Comparison of ENCODE assay signal across 8 mouse cellular contexts in the genomic region with DNA sequence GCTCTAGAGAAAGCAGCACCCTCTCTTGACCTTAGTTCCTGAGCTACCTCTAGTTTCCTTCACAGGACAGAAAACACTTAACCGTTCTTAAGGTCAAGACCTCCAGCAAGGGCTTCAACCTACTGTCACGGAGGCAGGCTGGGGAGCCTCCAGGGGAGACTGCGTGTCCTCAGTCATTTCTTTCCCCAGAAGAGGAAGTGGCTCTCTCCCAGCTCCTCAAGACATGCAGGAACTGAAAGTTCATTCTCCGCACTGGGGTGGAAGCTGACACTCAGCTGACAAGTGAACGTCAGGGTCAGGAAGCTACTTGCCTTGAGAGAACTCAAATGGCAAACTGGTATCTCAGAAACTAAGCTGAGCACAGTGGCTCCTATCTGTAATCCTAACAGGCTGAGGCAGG. TPM values are rescaled to one million over a fixed set of nuclear protein-coding genes. Genes with fewer than 3 reads are reported as not detected.
DNase-seq lines count a peak whose midpoint lies in the region; ATAC-seq lines count a peak whose summit lies in the region.

No protein-coding gene starts in this region.

- H3K9me3 ChIP-seq in heart, embryonic 16.5 days (replicated peaks; ENCODE audit: control insufficient read depth, low read length), result no peaks in the 10 kb centered on the region

- 0 out of 2 replicates have a peak overlapping the region, but pooled peaks have one; percentile 33 for H3K9ac ChIP-seq in heart, embryonic 16.5 days (ENCODE audit: low read length)

- ATAC-seq in heart, embryonic 16.5 days (replicated peaks; ENCODE audit: extremely low read depth, insufficient read depth, low FRiP score), result no peak
- no peak for ATAC-seq in inflammation-experienced regulatory T-cells, adult 6 months

- WGBS in heart, embryonic 16.5 days, result 44% methylated on average over 5 of the region's 5 CpGs

- H3K27me3 ChIP-seq in heart, embryonic 16.5 days (ENCODE audit: control insufficient read depth, insufficient read depth, low read length), result no peaks in the 10 kb centered on the region

- peak overlapping the region; percentile 67 for H3K27ac ChIP-seq in heart, embryonic 16.5 days (ENCODE audit: low read length)

- H3K4me1 ChIP-seq in heart, embryonic 16.5 days (ENCODE audit: control insufficient read depth, insufficient read depth, low read length), result peaks cover 67% of the 10 kb centered on the region

- H3K4me3 ChIP-seq in heart, embryonic 16.5 days (ENCODE audit: low read length), result no peak overlapping the region

- peaks cover 6% of the 10 kb centered on the region for H3K36me3 ChIP-seq in heart, embryonic 16.5 days (ENCODE audit: control insufficient read depth, insufficient read depth)

- peak; percentile 43 for DNase-seq in adrenal gland, postnatal 10 days
- DNase-seq in adrenal gland, adult 18-20 months (ENCODE audit: low spot score in 2 of 2), result no peak
- peak; percentile 63 to 65 for DNase-seq in B cell, adult 2 months
- DNase-seq in lung, postnatal 14 days, result peak; percentile 37
- no peak for DNase-seq in right cerebral cortex, postnatal 25 days
- DNase-seq in retina, embryonic 14.5 days (ENCODE audit: low spot score), result no peak

- H3K4me2 ChIP-seq in heart, embryonic 16.5 days (ENCODE audit: low read depth, low read length), result no peak overlapping the region

RNA-seq across cellular contexts. Expression of a gene that starts 15.6 kb away (rescaled TPM):
- total RNA-seq in adrenal gland, postnatal 10 days (2021), result 100 to 1,000 TPM in 1 of 2 experiments, 10 to 100 TPM in 1; 99.1 to 104 TPM
- total RNA-seq in adrenal gland, adult 18-20 months (2021), result 100 to 1,000 TPM in 1 of 2 experiments, 10 to 100 TPM in 1; 97.2 to 132 TPM
- 103 and 118 TPM in 2 replicates for polyA plus RNA-seq in heart, embryonic 16.5 days (2015; fragmentation: Nextera tagmentation; extraction: Ambion mirVana)
- polyA plus RNA-seq in inflammation-experienced regulatory T-cells, adult 6 months (2017; shearing (Covaris generic)), result 10 to 100 TPM; 31.7 to 35.5 (median 33.8) TPM

Comparison
In these comparisons a context has a peak if more than half of its experiments do, and no peak if none do; other contexts are left out.
1. DNase-seq: peak in adrenal gland, postnatal 10 days (single experiment), B cell, adult 2 months (2 of 2) and lung, postnatal 14 days (single experiment); none in adrenal gland, adult 18-20 months (0 of 2), right cerebral cortex, postnatal 25 days (single experiment) and retina, embryonic 14.5 days (single experiment).